Mouse (Mus musculus) liver, embryonic 16.5 days (tissue): ENCODE data around the gene Gpr35. TPM values are rescaled to one million over a fixed set of nuclear protein-coding genes. Genes with fewer than 3 reads are reported as not detected.
A peak's percentile ranks its signal among the peaks of the same experiment; 100 is the strongest.
"Not testable (repeated sequence)": the region's sequence is repeated elsewhere in the genome, so short reads cannot be mapped to it uniquely, and the experiment has no call there.

ENCODE experiments used
- ATAC-seq: fragments of 200-750 bp; cut with Nextera tagmentation; 2 replicates; pipeline ENCODE4 v1.8.0; 2017; ENCODE audit warnings: low read depth, mild to moderate bottlenecking, moderate number of reproducible peaks, moderate library complexity
- H3K27ac ChIP-seq: fragments of 300-500 bp; sonication (generic); 2 replicates; pipeline ENCODE4 v1.5.1; 2014; ENCODE audit warnings: mild to moderate bottlenecking, low read length
- H3K27me3 ChIP-seq: fragments of 300-500 bp; sonication (generic); 2 replicates; pipeline ENCODE4 v1.6.1; 2014; ENCODE audit warnings: low read depth, low read length, mixed read lengths; ENCODE audit not compliant: control insufficient read depth, insufficient read depth
- H3K36me3 ChIP-seq: fragments of 300-500 bp; sonication (generic); 2 replicates; pipeline ENCODE4 v1.6.1; 2014; ENCODE audit warnings: mild to moderate bottlenecking; ENCODE audit not compliant: control insufficient read depth, insufficient read depth
- H3K4me1 ChIP-seq: fragments of 300-500 bp; sonication (generic); 2 replicates; pipeline ENCODE4 v1.6.1; 2014; ENCODE audit warnings: low read depth, low read length, mixed read lengths; ENCODE audit not compliant: control insufficient read depth
- H3K4me2 ChIP-seq: fragments of 300-500 bp; sonication (generic); 2 replicates; pipeline ENCODE4 v1.6.1; 2014; ENCODE audit warnings: low read depth, low read length, mixed read lengths
- H3K4me3 ChIP-seq: fragments of 300-500 bp; sonication (generic); 2 replicates; pipeline ENCODE4 v1.5.1; 2014; ENCODE audit warnings: low read depth, mild to moderate bottlenecking, low read length
- H3K9ac ChIP-seq: fragments of 300-500 bp; sonication (generic); 2 replicates; pipeline ENCODE4 v1.6.1; 2014; ENCODE audit warnings: low read depth, low read length
- H3K9me3 ChIP-seq: fragments of 300-500 bp; sonication (generic); replicated peaks from 2 replicates; pipeline ENCODE4 v1.6.1; 2016; ENCODE audit warnings: low read length; ENCODE audit not compliant: control insufficient read depth
- WGBS: fragments of 180-500 bp; shearing (Covaris S2); extraction: QIAGEN DNeasy Blood & Tissue Kit; methylation state at CpG from one replicate; pipeline ENCODE4 v1.1.7; 2014; ENCODE audit not compliant: insufficient replicate concordance; 5-methylcytosine and 5-hydroxymethylcytosine counted together
- polyA plus RNA-seq: library from polyadenylated mRNA; unstranded; fragments of >200 nt; fragmentation: Nextera tagmentation; extraction: Ambion mirVana; gene quantifications from 2 replicates; pipeline ENCODE4 v1.2.1, GENCODE M21; 2015

Gene Gpr35
- polyA plus RNA-seq, 1 experiment from 2014 or later, result 0.65 TPM

GRCm38 (mm10) chr1:92937797-92938196 is 12.9 kb upstream of the Gpr35 start:
- 55% methylated on average over 3 of the region's 3 CpGs for WGBS
- Histone ChIP-seq H3K4me2 (no peak overlapping the region), H3K4me1 (peaks cover 21% of the 10 kb centered on the region), H3K36me3 (peaks cover 7% of the 10 kb centered on the region), H3K27me3 (no peaks in the 10 kb centered on the region), H3K9ac (no peak overlapping the region), H3K4me3 (no peak overlapping the region), H3K9me3 (no peaks in the 10 kb centered on the region), H3K27ac (no peak overlapping the region)
- ATAC-seq, result no peak

GRCm38 (mm10) chr1:92939746-92940145 is 10.9 kb upstream of the Gpr35 start:
- H3K27me3 ChIP-seq, result no peaks in the 10 kb centered on the region
- 78% methylated on average over 4 of the region's 4 CpGs for WGBS

GRCm38 (mm10) chr1:92943219-92943989 is 7.3 kb upstream of the Gpr35 start:
- no peak for ATAC-seq
- peaks cover 4% of the 10 kb centered on the region for H3K36me3 ChIP-seq
- WGBS, result 83% methylated on average over 19 of the region's 19 CpGs

More at GRCm38 (mm10) chr1:92939746-92940145, 10.9 kb upstream of the Gpr35 start:
- Histone ChIP-seq H3K9ac (no peak overlapping the region), H3K27ac (no peak overlapping the region), H3K4me3 (no peak overlapping the region), H3K36me3 (peaks cover 7% of the 10 kb centered on the region), H3K4me1 (peaks cover 14% of the 10 kb centered on the region), H3K9me3 (no peaks in the 10 kb centered on the region), H3K4me2 (no peak overlapping the region)
- ATAC-seq, result no peak

GRCm38 (mm10) chr1:92947966-92948365 is 2.7 kb upstream of the Gpr35 start:
- Histone ChIP-seq H3K27me3 (no peaks in the 10 kb centered on the region), H3K9me3 (no peaks in the 10 kb centered on the region), H3K4me2 (no peak overlapping the region), H3K9ac (no peak overlapping the region), H3K4me1 (no peaks in the 10 kb centered on the region; the same call in 1 of the 2 replicates), H3K36me3 (no peaks in the 10 kb centered on the region; the same call in 1 of the 2 replicates), H3K27ac (no peak overlapping the region), H3K4me3 (no peak overlapping the region)
- ATAC-seq, result no peak
- WGBS, result 76% methylated on average over 3 of the region's 3 CpGs

More at GRCm38 (mm10) chr1:92943219-92943989, 7.3 kb upstream of the Gpr35 start:
- Histone ChIP-seq H3K27me3 (no peaks in the 10 kb centered on the region), H3K4me1 (no peaks in the 10 kb centered on the region; the same call in 1 of the 2 replicates), H3K4me2 (no peak overlapping the region), H3K4me3 (no peak overlapping the region), H3K9me3 (no peaks in the 10 kb centered on the region), H3K27ac (no peak overlapping the region), H3K9ac (no peak overlapping the region; the same call in 1 of the 2 replicates)

GRCm38 (mm10) chr1:92949426-92949825 is 1.2 kb upstream of the Gpr35 start:
- no peak for ATAC-seq
- Histone ChIP-seq H3K9me3 (no peaks in the 10 kb centered on the region), H3K4me3 (no peak overlapping the region), H3K9ac (no peak overlapping the region), H3K27ac (no peak overlapping the region), H3K4me1 (no peaks in the 10 kb centered on the region), H3K4me2 (no peak overlapping the region), H3K27me3 (no peaks in the 10 kb centered on the region), H3K36me3 (no peaks in the 10 kb centered on the region; the same call in 1 of the 2 replicates)
- WGBS, result 56% methylated on average over 6 of the region's 6 CpGs

GRCm38 (mm10) chr1:92953641-92954040 is 3.0 kb downstream of the Gpr35 start:
- no peak for ATAC-seq
- H3K36me3 ChIP-seq, result no peaks in the 10 kb centered on the region
- no peak overlapping the region for H3K27ac ChIP-seq
- H3K4me2 ChIP-seq, result no peak overlapping the region
- no peaks in the 10 kb centered on the region for H3K27me3 ChIP-seq
- H3K4me3 ChIP-seq, result no peak overlapping the region
- H3K9ac ChIP-seq, result no peak overlapping the region
- WGBS, result 60% methylated on average over 2 of the region's 2 CpGs
- no peaks in the 10 kb centered on the region for H3K9me3 ChIP-seq
- H3K4me1 ChIP-seq, result no peaks in the 10 kb centered on the region

GRCm38 (mm10) chr1:92956571-92957335 is 6.1 kb downstream of the Gpr35 start:
- not testable (repeated sequence) for H3K27ac ChIP-seq, H3K4me3 ChIP-seq, H3K27me3 ChIP-seq, H3K4me1 ChIP-seq, H3K36me3 ChIP-seq, ATAC-seq, H3K9me3 ChIP-seq, H3K9ac ChIP-seq
- WGBS, result 1% methylated on average over 11 of the region's 11 CpGs
- peak overlapping the region; percentile 37; the same call in 1 of the 2 replicates for H3K4me2 ChIP-seq

GRCm38 (mm10) chr1:92958999-92959398 is 8.3 kb downstream of the Gpr35 start:
- Histone ChIP-seq H3K27me3 (no peaks in the 10 kb centered on the region), H3K4me1 (no peaks in the 10 kb centered on the region), H3K4me3 (no peak overlapping the region), H3K9ac (no peak overlapping the region), H3K9me3 (no peaks in the 10 kb centered on the region), H3K4me2 (no peak overlapping the region), H3K36me3 (no peaks in the 10 kb centered on the region), H3K27ac (no peak overlapping the region)
- WGBS, result 70% methylated on average over 1 of the region's 1 CpGs
- ATAC-seq, result no peak

GRCm38 (mm10) chr1:92970791-92971190 is 20.1 kb downstream of the Gpr35 start:
- H3K4me3 ChIP-seq, H3K4me1 ChIP-seq, H3K27me3 ChIP-seq, H3K27ac ChIP-seq, H3K9me3 ChIP-seq, H3K4me2 ChIP-seq, H3K9ac ChIP-seq, ATAC-seq, H3K36me3 ChIP-seq: not testable (repeated sequence)
- WGBS, result 58% methylated on average over 6 of the region's 6 CpGs
